Mouse (Mus musculus) adrenal gland, adult (tissue): Measurements from ENCODE around the gene Xrcc3.
A peak's percentile ranks its signal among the peaks of the same experiment; 100 is the strongest.

Source experiments
- DNase-seq, 2 experiments: peaks; one replicate each; pipeline ENCODE4 v3.0.0; 2022 to 2023; ENCODE audit warnings: low spot score in 1 of 2; ENCODE audit not compliant: inconsistent age in 2 of 2

The Xrcc3 gene

DNA sequence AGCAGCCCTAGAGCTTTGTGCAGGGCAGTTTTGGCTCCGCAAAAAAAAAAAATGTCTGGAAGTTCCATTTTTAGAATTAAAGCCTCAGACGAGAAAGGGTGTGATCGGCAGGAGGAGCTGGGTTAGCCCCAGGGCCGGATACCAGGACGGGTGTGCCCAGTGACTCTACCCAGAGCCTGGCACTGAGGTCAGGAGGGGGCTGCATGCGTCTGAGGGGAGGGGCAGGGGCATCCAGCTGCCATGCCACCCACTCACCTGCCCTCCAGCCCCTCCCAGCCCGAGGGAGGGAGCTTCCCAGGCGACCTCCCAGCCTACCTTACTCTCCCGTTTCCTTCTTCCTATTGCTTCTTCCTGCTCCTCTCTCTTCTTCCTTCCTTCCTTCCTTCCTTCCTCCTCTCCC, 60.3 kb downstream of the Xrcc3 start:
- peak in 1 of 2 experiments; percentile 35 for DNase-seq
